Mouse (Mus musculus): Measurements from ENCODE around the gene Rpl18a.

GRCm38 (mm10) chr8:70903582-70903981 is 6.4 kb upstream of the Rpl18a start:
- no peak for TF ChIP-seq EP300 (IDR thresholded peaks at IDR 0.05; ENCODE audit: low read depth)
- TF ChIP-seq CTCF (IDR thresholded peaks at IDR 0.05; ENCODE audit: low read depth): no peak

Data from liver, postnatal 0 days (tissue).